Mouse (Mus musculus): ENCODE data around the gene Entpd4b. TPM values are rescaled to one million over a fixed set of nuclear protein-coding genes. Genes with fewer than 3 reads are reported as not detected.
"Not testable (repeated sequence)": the region's sequence is repeated elsewhere in the genome, so short reads cannot be mapped to it uniquely, and the experiment has no call there.

Entpd4b gene
- 20.4 and 20.6 TPM in 2 replicates for polyA plus RNA-seq (2015; fragmentation: Nextera tagmentation; extraction: Ambion mirVana)

- not testable (repeated sequence) for H3K4me1 ChIP-seq; H3K9me3 ChIP-seq (replicated peaks); H3K9ac ChIP-seq (replicated peaks); H3K27ac ChIP-seq (replicated peaks); H3K4me3 ChIP-seq (replicated peaks); H3K36me3 ChIP-seq; H3K4me2 ChIP-seq; H3K27me3 ChIP-seq (replicated peaks)
- no CpG with 5 or more reads among the region's 68 CpGs for WGBS
- peak; percentile 94 for ATAC-seq (ENCODE audit: low FRiP score)
These were observed at the start of gene Entpd4b for GRCm38 (mm10) chr14:69555110-69555831. Gene Entpd4b (plus strand): TSS chr14:69555424.

DNA sequence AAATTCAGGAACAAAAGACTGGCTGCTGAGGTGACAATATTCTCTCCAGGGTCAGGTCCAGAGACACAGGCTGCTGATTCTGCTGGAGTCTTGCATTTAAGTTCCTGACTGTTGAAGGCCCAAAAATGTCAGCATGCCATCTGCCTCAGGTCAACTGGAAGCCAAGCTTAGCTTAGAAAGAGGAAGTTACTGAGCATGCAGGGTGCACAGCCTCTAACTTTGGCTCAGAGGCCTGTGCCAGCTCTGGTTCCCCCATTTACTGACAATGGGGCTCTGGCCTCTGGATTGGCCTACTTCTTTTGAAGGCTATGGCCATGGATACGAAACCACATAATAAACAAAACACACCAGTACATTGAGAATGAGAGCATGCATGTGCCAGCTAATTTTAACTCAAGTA, 48.2 kb upstream of the Entpd4b start:
- not testable (repeated sequence) for H3K4me1 ChIP-seq; H3K4me3 ChIP-seq (replicated peaks); H3K9me3 ChIP-seq (replicated peaks); H3K27me3 ChIP-seq (replicated peaks); H3K27ac ChIP-seq (replicated peaks); H3K36me3 ChIP-seq; H3K4me2 ChIP-seq; H3K9ac ChIP-seq (replicated peaks); ATAC-seq (ENCODE audit: low FRiP score)
- WGBS, result no CpG with 5 or more reads among the region's 1 CpGs

- H3K27ac ChIP-seq (replicated peaks); ATAC-seq (ENCODE audit: low FRiP score); H3K9me3 ChIP-seq (replicated peaks); H3K36me3 ChIP-seq; H3K4me3 ChIP-seq (replicated peaks); H3K4me1 ChIP-seq; H3K9ac ChIP-seq (replicated peaks); H3K27me3 ChIP-seq (replicated peaks); H3K4me2 ChIP-seq: not testable (repeated sequence)
- WGBS, result no CpG with 5 or more reads among the region's 2 CpGs
These were observed 42.8 kb upstream of the Entpd4b start, which contains the start of gene Gm27179 for GRCm38 (mm10) chr14:69512449-69512848. Gene Gm27179 (minus strand): TSS chr14:69512549.

- H3K36me3 ChIP-seq; H3K27ac ChIP-seq (replicated peaks); H3K4me1 ChIP-seq; H3K4me2 ChIP-seq; H3K27me3 ChIP-seq (replicated peaks); H3K9ac ChIP-seq (replicated peaks); H3K4me3 ChIP-seq (replicated peaks); H3K9me3 ChIP-seq (replicated peaks); ATAC-seq (ENCODE audit: low FRiP score): not testable (repeated sequence)
- no CpG with 5 or more reads among the region's 2 CpGs for WGBS
These were observed 34.4 kb upstream of the Entpd4b start for GRCm38 (mm10) chr14:69520810-69521209.

- not testable (repeated sequence) for H3K4me2 ChIP-seq; ATAC-seq (ENCODE audit: low FRiP score); H3K4me3 ChIP-seq (replicated peaks); H3K9ac ChIP-seq (replicated peaks); H3K9me3 ChIP-seq (replicated peaks); H3K27me3 ChIP-seq (replicated peaks); H3K36me3 ChIP-seq; H3K27ac ChIP-seq (replicated peaks); H3K4me1 ChIP-seq
- no CpG with 5 or more reads among the region's 1 CpGs for WGBS
These were observed 32.2 kb upstream of the Entpd4b start for GRCm38 (mm10) chr14:69523001-69523400.

GRCm38 (mm10) chr14:69526202-69526601, 29.0 kb upstream of the Entpd4b start:
- H3K4me1 ChIP-seq; H3K9ac ChIP-seq (replicated peaks); H3K4me2 ChIP-seq; H3K36me3 ChIP-seq; H3K27ac ChIP-seq (replicated peaks); ATAC-seq (ENCODE audit: low FRiP score); H3K4me3 ChIP-seq (replicated peaks); H3K9me3 ChIP-seq (replicated peaks); H3K27me3 ChIP-seq (replicated peaks): not testable (repeated sequence)
- WGBS, result no CpG with 5 or more reads among the region's 1 CpGs

GRCm38 (mm10) chr14:69536539-69536938, 18.7 kb upstream of the Entpd4b start:
- H3K4me1 ChIP-seq; ATAC-seq (ENCODE audit: low FRiP score); H3K9me3 ChIP-seq (replicated peaks); H3K4me2 ChIP-seq; H3K27me3 ChIP-seq (replicated peaks); H3K27ac ChIP-seq (replicated peaks); H3K4me3 ChIP-seq (replicated peaks); H3K36me3 ChIP-seq; H3K9ac ChIP-seq (replicated peaks): not testable (repeated sequence)
- WGBS, result no CpG with 5 or more reads among the region's 7 CpGs

DNA sequence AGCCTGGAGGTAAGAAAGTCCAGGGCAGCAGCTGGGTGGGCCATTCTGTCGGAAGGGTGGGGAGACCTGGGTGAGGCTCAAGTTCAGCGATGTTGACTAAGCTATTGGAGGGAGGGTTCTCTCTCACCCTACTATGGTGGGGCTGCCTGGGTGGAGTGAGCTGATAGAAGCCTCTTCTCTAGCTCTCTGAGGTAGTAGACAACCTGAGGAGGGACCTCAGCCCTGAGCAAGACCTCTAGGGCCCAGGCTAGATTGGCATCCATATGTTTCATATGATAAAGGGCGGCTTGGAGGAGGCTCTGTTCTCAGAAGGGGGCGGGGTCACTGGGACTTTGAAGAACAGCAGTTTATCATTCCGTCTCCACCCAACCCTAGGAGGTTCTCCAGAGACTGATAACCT, 15.1 kb upstream of the Entpd4b start:
- H3K27me3 ChIP-seq (replicated peaks); H3K9me3 ChIP-seq (replicated peaks); H3K4me2 ChIP-seq; ATAC-seq (ENCODE audit: low FRiP score); H3K4me1 ChIP-seq; H3K27ac ChIP-seq (replicated peaks); H3K36me3 ChIP-seq; H3K4me3 ChIP-seq (replicated peaks); H3K9ac ChIP-seq (replicated peaks): not testable (repeated sequence)
- no CpG with 5 or more reads among the region's 5 CpGs for WGBS

GRCm38 (mm10) chr14:69542695-69543094, 12.5 kb upstream of the Entpd4b start:
- H3K27me3 ChIP-seq (replicated peaks); H3K9ac ChIP-seq (replicated peaks); H3K36me3 ChIP-seq; ATAC-seq (ENCODE audit: low FRiP score); H3K9me3 ChIP-seq (replicated peaks); H3K4me1 ChIP-seq; H3K27ac ChIP-seq (replicated peaks); H3K4me2 ChIP-seq; H3K4me3 ChIP-seq (replicated peaks): not testable (repeated sequence)
- WGBS, result no CpG with 5 or more reads among the region's 7 CpGs

GRCm38 (mm10) chr14:69544033-69544432, 11.2 kb upstream of the Entpd4b start:
- not testable (repeated sequence) for H3K4me1 ChIP-seq; H3K27ac ChIP-seq (replicated peaks); H3K4me2 ChIP-seq; H3K9me3 ChIP-seq (replicated peaks); H3K36me3 ChIP-seq; ATAC-seq (ENCODE audit: low FRiP score); H3K27me3 ChIP-seq (replicated peaks); H3K9ac ChIP-seq (replicated peaks); H3K4me3 ChIP-seq (replicated peaks)
- WGBS, result no CpG with 5 or more reads among the region's 7 CpGs

- H3K4me1 ChIP-seq; H3K4me2 ChIP-seq; H3K27me3 ChIP-seq (replicated peaks); H3K36me3 ChIP-seq; ATAC-seq (ENCODE audit: low FRiP score); H3K4me3 ChIP-seq (replicated peaks); H3K9ac ChIP-seq (replicated peaks); H3K9me3 ChIP-seq (replicated peaks); H3K27ac ChIP-seq (replicated peaks): not testable (repeated sequence)
- WGBS, result no CpG with 5 or more reads among the region's 2 CpGs
These were observed 10.2 kb upstream of the Entpd4b start for GRCm38 (mm10) chr14:69545052-69545451.

GRCm38 (mm10) chr14:69547310-69547709, 7.9 kb upstream of the Entpd4b start:
- not testable (repeated sequence) for H3K4me2 ChIP-seq; ATAC-seq (ENCODE audit: low FRiP score); H3K27me3 ChIP-seq (replicated peaks); H3K4me3 ChIP-seq (replicated peaks); H3K9me3 ChIP-seq (replicated peaks); H3K36me3 ChIP-seq; H3K4me1 ChIP-seq; H3K9ac ChIP-seq (replicated peaks); H3K27ac ChIP-seq (replicated peaks)
- WGBS, result no CpG with 5 or more reads among the region's 4 CpGs

Measured in neural tube, embryonic 15.5 days (tissue).